9 mouse cellular contexts compared by ENCODE assay signal in the genomic region with DNA sequence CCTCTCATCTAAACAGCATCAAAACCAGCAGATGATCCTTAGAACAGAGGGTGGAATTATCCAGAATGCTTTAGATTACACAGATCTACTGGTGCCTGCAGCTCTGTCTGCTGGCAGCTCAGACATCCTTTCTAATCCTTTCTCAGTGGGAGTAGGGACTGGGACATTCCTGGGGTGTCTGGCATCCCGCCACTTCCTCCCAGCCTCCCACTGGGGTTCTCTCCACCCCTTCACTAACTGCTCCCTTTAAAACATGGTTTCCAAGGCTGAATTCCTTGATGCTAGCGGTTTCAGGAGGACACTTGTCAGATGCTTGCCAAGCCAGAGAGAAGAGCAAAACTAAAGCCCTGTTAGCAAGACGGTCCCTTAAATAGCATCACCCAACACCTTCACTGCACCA. TPM values are rescaled to one million over a fixed set of nuclear protein-coding genes. Genes with fewer than 3 reads are reported as not detected.
DNase-seq lines count a peak whose midpoint lies in the region; ATAC-seq and TF ChIP-seq lines count a peak whose summit lies in the region.
"Had no signal": no experiment of that assay in that cellular context is flagged by ENCODE, and none has a peak within 500 bp of the region (broad histone marks: within the 10 kb centered on the region; RNA-seq: fewer than 3 reads in every experiment).

No protein-coding gene starts in this region.

- H3K9me3 ChIP-seq in midbrain, embryonic 16.5 days (replicated peaks; ENCODE audit: control insufficient read depth, low read length, poor library complexity, severe bottlenecking) = no peaks in the 10 kb centered on the region
- H3K9me3 ChIP-seq in midbrain, embryonic 13.5 days = no peaks in the 10 kb centered on the region

- peaks cover 24% of the 10 kb centered on the region for H3K4me1 ChIP-seq in midbrain, embryonic 16.5 days (ENCODE audit: control insufficient read depth, insufficient read depth, low read length)
- H3K4me1 ChIP-seq in midbrain, embryonic 13.5 days (replicated peaks) = peaks cover 64% of the 10 kb centered on the region

- DNase-seq in cerebellum, adult 11 months = peak; percentile 49
- no peak for DNase-seq in cerebellum, adult 11-12 months
- peak; percentile 64 to 74 for DNase-seq in left cerebral cortex, adult 2 months (ENCODE audit: extremely low spot score in 1 of 2, low spot score in 2 of 2)
- DNase-seq in right cerebral cortex, postnatal 4 days = peak; percentile 49
- no peak for DNase-seq in spleen, postnatal 4 days (ENCODE audit: low spot score in 2 of 2)
- no peak for DNase-seq in urinary bladder, postnatal 25 days (ENCODE audit: low spot score)
- DNase-seq: gastrocnemius, postnatal 10 days had no signal

- no peak for ATAC-seq in midbrain, embryonic 16.5 days
- ATAC-seq in midbrain, embryonic 13.5 days = no peak

- H3K27ac ChIP-seq in midbrain, embryonic 16.5 days (ENCODE audit: low read length) = 0 out of 2 replicates have a peak overlapping the region, but pooled peaks have one; percentile 2
- H3K27ac ChIP-seq in midbrain, embryonic 13.5 days = no peak overlapping the region
- peak overlapping the region; percentile 83 for H3K27ac ChIP-seq in left cerebral cortex, adult 2 months

- H3K27me3 ChIP-seq in midbrain, embryonic 16.5 days (ENCODE audit: control insufficient read depth, insufficient read depth, low read depth, low read length) = no peaks in the 10 kb centered on the region
- H3K27me3 ChIP-seq in midbrain, embryonic 13.5 days = no peaks in the 10 kb centered on the region

- no peak overlapping the region for H3K9ac ChIP-seq in midbrain, embryonic 16.5 days (ENCODE audit: low read depth, low read length)
- H3K9ac ChIP-seq in midbrain, embryonic 13.5 days (replicated peaks) = no peak overlapping the region

- intact Hi-C loops in left cerebral cortex, adult 2 months (cut with DNase I) = loop anchor here (5.0 kb wide), 2 partner anchors 46 to 76 kb away; no protein-coding TSS in a partner anchor

- H3K4me3 ChIP-seq in midbrain, embryonic 16.5 days (ENCODE audit: low read depth, low read length) = no peak overlapping the region
- H3K4me3 ChIP-seq in midbrain, embryonic 13.5 days (replicated peaks) = no peak overlapping the region
- no peak overlapping the region for H3K4me3 ChIP-seq in left cerebral cortex, adult 2 months

- H3K4me2 ChIP-seq in midbrain, embryonic 16.5 days (ENCODE audit: low read length) = no peak overlapping the region
- H3K4me2 ChIP-seq in midbrain, embryonic 13.5 days (replicated peaks) = no peak overlapping the region

- peaks cover 26% of the 10 kb centered on the region for H3K36me3 ChIP-seq in midbrain, embryonic 16.5 days (ENCODE audit: control insufficient read depth, insufficient read depth, low read length)
- H3K36me3 ChIP-seq in midbrain, embryonic 13.5 days = peaks cover 59% of the 10 kb centered on the region

- WGBS in midbrain, embryonic 16.5 days = 59% methylated on average over 3 of the region's 3 CpGs
- WGBS in midbrain, embryonic 13.5 days = 55% methylated on average over 3 of the region's 3 CpGs

- TF ChIP-seq CTCF in left cerebral cortex, adult 2 months (IDR thresholded peaks at IDR 0.05) = no peak

RNA-seq across cellular contexts. Expression of gene Olfm1, which starts 33.1 kb away (rescaled TPM):
- polyA plus RNA-seq in midbrain, embryonic 16.5 days (2015; fragmentation: Nextera tagmentation; extraction: Ambion mirVana) = 340 and 355 TPM in 2 replicates
- polyA plus RNA-seq in midbrain, embryonic 13.5 days (2015; fragmentation: Nextera tagmentation; extraction: Ambion mirVana) = 171 and 203 TPM in 2 replicates
- 1,000 to 10,000 TPM; 1,521 to 1,595 TPM for total RNA-seq in left cerebral cortex, adult 2 months (2021)

Comparison
In these comparisons a context has a peak if more than half of its experiments do, and no peak if none do; other contexts are left out.
1. DNase-seq: peak in cerebellum, adult 11 months (single experiment), left cerebral cortex, adult 2 months (2 of 2) and right cerebral cortex, postnatal 4 days (single experiment); none in cerebellum, adult 11-12 months (single experiment), spleen, postnatal 4 days (0 of 2) and urinary bladder, postnatal 25 days (single experiment).